Mouse (Mus musculus): ENCODE measurements around the gene Cracr2b.

DNA sequence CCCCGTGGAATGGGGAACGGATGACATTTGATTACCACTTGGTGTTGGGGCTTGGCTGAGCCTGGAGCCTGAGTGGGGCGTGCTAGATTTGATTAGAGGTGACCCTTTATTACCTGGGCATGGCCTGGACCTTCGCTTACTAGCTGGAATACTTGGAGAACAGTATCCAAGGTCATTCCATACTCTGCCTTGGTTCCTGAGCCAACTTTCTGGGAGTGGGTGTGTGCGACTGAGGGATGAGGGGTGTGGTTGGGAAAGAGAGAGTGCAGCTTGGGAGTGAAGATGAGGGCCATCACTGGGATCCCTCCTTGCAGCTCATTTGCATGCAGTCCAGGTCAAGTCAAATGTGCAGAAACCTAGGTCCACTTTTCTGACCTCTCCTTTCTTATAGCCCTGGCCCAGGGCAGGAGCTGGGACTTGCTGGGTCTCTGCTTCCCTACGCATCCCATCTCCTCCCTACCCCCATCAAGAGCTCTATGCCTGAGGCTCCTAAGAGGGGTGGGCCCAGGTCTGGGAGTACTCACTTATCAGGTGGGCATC, 22.3 kb downstream of the Cracr2b start:
- TF ChIP-seq CTCF (IDR thresholded peaks at IDR 0.05; ENCODE audit: low read depth): no peak
- no peak for TF ChIP-seq EP300 (optimal IDR thresholded peaks at IDR 0.05)
